Mouse (Mus musculus) midbrain, embryonic 11.5 days (tissue): ENCODE data around the gene Oat. TPM values are rescaled to one million over a fixed set of nuclear protein-coding genes. Genes with fewer than 3 reads are reported as not detected.

Source experiments
- ATAC-seq: fragments of 200-750 bp; cut with Nextera tagmentation; 2 replicates; pipeline ENCODE4 v1.8.0; 2017; ENCODE audit warnings: moderate TSS enrichment, moderate library complexity; ENCODE audit not compliant: low FRiP score
- DNase-seq: peaks from one replicate; pipeline ENCODE4 v3.0.0; 2015; ENCODE audit warnings: low spot score; ENCODE audit errors: missing footprints
- H3K27ac ChIP-seq: fragments of 300-500 bp; sonication (generic); 2 replicates; pipeline ENCODE4 v1.5.1; 2014; ENCODE audit warnings: low read depth, low read length
- H3K27me3 ChIP-seq: fragments of 300-500 bp; sonication (generic); 2 replicates; pipeline ENCODE4 v1.6.1; 2014; ENCODE audit warnings: mild to moderate bottlenecking, low read length, moderate library complexity, mixed read lengths; ENCODE audit not compliant: control insufficient read depth, insufficient read depth
- H3K36me3 ChIP-seq: fragments of 300-500 bp; sonication (generic); 2 replicates; pipeline ENCODE4 v1.6.1; 2014; ENCODE audit warnings: mild to moderate bottlenecking, low read length, moderate library complexity, mixed read lengths; ENCODE audit not compliant: control insufficient read depth, insufficient read depth
- H3K4me1 ChIP-seq: fragments of 300-500 bp; sonication (generic); 2 replicates; pipeline ENCODE4 v1.6.1; 2014; ENCODE audit warnings: low read length; ENCODE audit not compliant: control insufficient read depth, insufficient read depth
- H3K4me2 ChIP-seq: fragments of 300-500 bp; sonication (generic); 2 replicates; pipeline ENCODE4 v1.6.1; 2014; ENCODE audit warnings: mild to moderate bottlenecking, moderate library complexity
- H3K4me3 ChIP-seq: fragments of 300-500 bp; sonication (generic); 2 replicates; pipeline ENCODE4 v1.5.1; 2014; ENCODE audit warnings: low read depth, low read length
- H3K9ac ChIP-seq: fragments of 300-500 bp; sonication (generic); 2 replicates; pipeline ENCODE4 v1.6.1; 2014; ENCODE audit warnings: low read length
- H3K9me3 ChIP-seq: fragments of 300-500 bp; sonication (generic); 2 replicates; pipeline ENCODE4 v1.6.1; 2016; ENCODE audit warnings: low read length; ENCODE audit not compliant: control insufficient read depth
- WGBS: fragments of 180-500 bp; shearing (Covaris S2); extraction: QIAGEN DNeasy Blood & Tissue Kit; methylation state at CpG from one replicate; pipeline ENCODE4 v1.1.7; 2014; 5-methylcytosine and 5-hydroxymethylcytosine counted together
- polyA plus RNA-seq: library from polyadenylated mRNA; unstranded; fragments of >200 nt; fragmentation: Nextera tagmentation; extraction: Ambion mirVana; gene quantifications from 2 replicates; pipeline ENCODE4 v1.2.1, GENCODE M21; 2014

Gene Oat
- polyA plus RNA-seq, 1 experiment from 2014 or later = 145 TPM

GRCm38 (mm10) chr7:132576891-132577290 lies 693 bp upstream of the Oat start:
- Histone ChIP-seq H3K36me3 (no peaks in the 10 kb centered on the region), H3K27ac (no peak overlapping the region), H3K27me3 (peaks cover 2% of the 10 kb centered on the region; the same call in 1 of the 2 replicates), H3K4me1 (peaks cover 9% of the 10 kb centered on the region), H3K4me2 (peak overlapping the region; percentile 83; the same call in 1 of the 2 replicates), H3K4me3 (no peak overlapping the region), H3K9ac (no peak overlapping the region), H3K9me3 (no peaks in the 10 kb centered on the region)
- ATAC-seq (no peak), DNase-seq (no peak)
- 52% methylated on average over 4 of the region's 4 CpGs for WGBS

- WGBS = under 1% methylated on average over 13 of the region's 13 CpGs
Observed at GRCm38 (mm10) chr7:132575623-132576022, 575 bp downstream of the Oat start.

DNA sequence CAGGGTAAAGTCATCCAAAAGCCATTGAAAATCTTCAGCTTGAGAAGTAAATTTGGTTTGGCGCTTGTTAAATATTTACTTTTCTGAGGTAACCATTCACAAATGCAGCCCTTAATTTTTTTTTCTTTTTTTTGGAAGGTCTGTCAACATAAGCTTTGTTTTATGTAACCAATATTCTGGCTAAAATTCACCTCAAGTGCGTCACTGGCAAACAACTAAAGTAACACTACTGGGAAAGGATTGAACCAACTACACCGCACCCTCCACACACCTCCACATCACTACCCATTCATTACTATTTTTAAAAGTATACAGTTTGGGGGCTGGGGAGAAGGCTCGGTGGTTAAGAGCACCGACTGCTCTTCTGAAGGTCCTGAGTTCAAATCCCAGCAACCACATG lies 1.6 kb downstream of the Oat start:
- H3K4me3 ChIP-seq = no peak overlapping the region
- no peaks in the 10 kb centered on the region for H3K36me3 ChIP-seq
- ATAC-seq (no peak), DNase-seq (no peak)
- H3K4me2 ChIP-seq = no peak overlapping the region
- no peaks in the 10 kb centered on the region for H3K9me3 ChIP-seq
- 96% methylated on average over 5 of the region's 5 CpGs for WGBS
- H3K27ac ChIP-seq = no peak overlapping the region
- H3K27me3 ChIP-seq = peaks cover 2% of the 10 kb centered on the region; the same call in 1 of the 2 replicates
- H3K4me1 ChIP-seq = peaks cover 9% of the 10 kb centered on the region
- no peak overlapping the region for H3K9ac ChIP-seq

More at GRCm38 (mm10) chr7:132575623-132576022, 575 bp downstream of the Oat start:
- peak overlapping the region; percentile 73 for H3K4me3 ChIP-seq
- no peaks in the 10 kb centered on the region for H3K36me3 ChIP-seq
- peaks cover 9% of the 10 kb centered on the region for H3K4me1 ChIP-seq
- DNase-seq = peak; percentile 97
- H3K9me3 ChIP-seq = no peaks in the 10 kb centered on the region
- peaks cover 2% of the 10 kb centered on the region; the same call in 1 of the 2 replicates for H3K27me3 ChIP-seq
- peak; percentile 86 for ATAC-seq
- H3K4me2 ChIP-seq = peak overlapping the region; percentile 83
- peak overlapping the region; percentile 67 for H3K9ac ChIP-seq
- peak overlapping the region; percentile 58 for H3K27ac ChIP-seq

GRCm38 (mm10) chr7:132573205-132573604 lies 3.0 kb downstream of the Oat start:
- Histone ChIP-seq H3K4me2 (no peak overlapping the region; the same call in 1 of the 2 replicates), H3K27ac (peak overlapping the region; percentile 42), H3K27me3 (peaks cover 2% of the 10 kb centered on the region; the same call in 1 of the 2 replicates), H3K9me3 (no peaks in the 10 kb centered on the region), H3K4me3 (no peak overlapping the region), H3K36me3 (no peaks in the 10 kb centered on the region), H3K9ac (no peak overlapping the region), H3K4me1 (peaks cover 9% of the 10 kb centered on the region)
- ATAC-seq (no peak), DNase-seq (no peak)
- 56% methylated on average over 6 of the region's 6 CpGs for WGBS

GRCm38 (mm10) chr7:132572738-132573137 lies 3.5 kb downstream of the Oat start:
- whole genome bisulfite sequencing = 80% methylated on average over 3 of the region's 3 CpGs
- H3K4me2 ChIP-seq = no peak overlapping the region
- no peak overlapping the region for H3K4me3 ChIP-seq
- H3K9me3 ChIP-seq = no peaks in the 10 kb centered on the region
- no peak overlapping the region for H3K27ac ChIP-seq
- DNase-seq = no peak
- no peak for ATAC-seq
- H3K9ac ChIP-seq = no peak overlapping the region
- H3K27me3 ChIP-seq = peaks cover 2% of the 10 kb centered on the region; the same call in 1 of the 2 replicates
- no peaks in the 10 kb centered on the region for H3K36me3 ChIP-seq
- H3K4me1 ChIP-seq = peaks cover 9% of the 10 kb centered on the region

- Histone ChIP-seq H3K9ac (no peak overlapping the region), H3K27ac (no peak overlapping the region), H3K36me3 (no peaks in the 10 kb centered on the region), H3K27me3 (no peaks in the 10 kb centered on the region), H3K4me1 (peaks cover 9% of the 10 kb centered on the region), H3K4me2 (no peak overlapping the region), H3K4me3 (no peak overlapping the region), H3K9me3 (no peaks in the 10 kb centered on the region)
- DNase-seq (no peak), ATAC-seq (no peak)
- WGBS = 93% methylated on average over 8 of the region's 8 CpGs
Observed at GRCm38 (mm10) chr7:132571481-132571880, 4.7 kb downstream of the Oat start.

DNA sequence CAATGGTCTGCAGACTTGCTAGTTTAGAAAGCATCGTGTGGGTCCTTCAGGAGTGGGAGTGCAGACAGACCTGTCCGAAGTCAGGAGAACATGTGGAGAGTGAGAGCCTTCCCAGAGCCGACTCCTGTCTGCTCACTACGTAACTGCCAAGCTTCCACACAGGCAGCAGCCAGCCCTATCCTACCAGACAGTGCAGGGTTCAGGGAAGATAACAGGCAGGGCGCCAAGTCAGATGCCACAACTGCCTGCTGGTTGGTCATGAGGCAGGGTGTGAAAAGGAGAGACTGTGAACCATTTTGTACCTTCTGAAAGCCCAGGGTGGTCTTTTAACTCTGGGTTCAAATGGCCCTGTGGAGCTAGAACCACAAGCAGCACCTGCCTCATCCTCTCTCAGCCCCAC lies 6.1 kb downstream of the Oat start:
- Histone ChIP-seq H3K4me3 (no peak overlapping the region), H3K4me1 (peaks cover 5% of the 10 kb centered on the region), H3K9me3 (no peaks in the 10 kb centered on the region), H3K27me3 (no peaks in the 10 kb centered on the region), H3K4me2 (no peak overlapping the region), H3K27ac (no peak overlapping the region), H3K36me3 (no peaks in the 10 kb centered on the region), H3K9ac (no peak overlapping the region)
- WGBS = 88% methylated on average over 5 of the region's 5 CpGs
- ATAC-seq (no peak), DNase-seq (no peak)

DNA sequence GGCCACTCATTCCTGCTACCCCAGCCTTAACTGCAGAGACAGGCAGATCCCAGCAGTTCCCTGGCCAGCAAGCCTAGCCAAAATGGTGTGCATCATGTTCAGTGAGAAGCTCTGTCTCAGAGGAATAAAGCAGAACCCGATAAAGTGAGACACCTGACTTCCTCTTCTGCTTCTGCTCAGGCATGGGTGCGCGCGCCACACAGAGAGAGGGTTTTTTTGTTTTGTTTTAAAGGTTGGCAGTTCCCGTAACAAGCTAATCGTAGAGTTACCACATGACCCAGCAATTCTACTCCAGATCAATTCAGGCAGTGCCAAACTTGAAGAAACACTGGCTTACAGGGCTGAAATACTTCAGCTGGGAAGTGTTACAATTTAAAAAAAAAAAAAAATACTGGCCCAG lies 7.4 kb downstream of the Oat start:
- Histone ChIP-seq H3K4me2 (no peak overlapping the region), H3K27ac (no peak overlapping the region), H3K9me3 (no peaks in the 10 kb centered on the region), H3K27me3 (no peaks in the 10 kb centered on the region), H3K36me3 (no peaks in the 10 kb centered on the region), H3K4me3 (no peak overlapping the region), H3K9ac (no peak overlapping the region), H3K4me1 (peaks cover 4% of the 10 kb centered on the region; the same call in 1 of the 2 replicates)
- DNase-seq = no peak
- ATAC-seq = no peak
- WGBS = 93% methylated on average over 6 of the region's 6 CpGs

DNA sequence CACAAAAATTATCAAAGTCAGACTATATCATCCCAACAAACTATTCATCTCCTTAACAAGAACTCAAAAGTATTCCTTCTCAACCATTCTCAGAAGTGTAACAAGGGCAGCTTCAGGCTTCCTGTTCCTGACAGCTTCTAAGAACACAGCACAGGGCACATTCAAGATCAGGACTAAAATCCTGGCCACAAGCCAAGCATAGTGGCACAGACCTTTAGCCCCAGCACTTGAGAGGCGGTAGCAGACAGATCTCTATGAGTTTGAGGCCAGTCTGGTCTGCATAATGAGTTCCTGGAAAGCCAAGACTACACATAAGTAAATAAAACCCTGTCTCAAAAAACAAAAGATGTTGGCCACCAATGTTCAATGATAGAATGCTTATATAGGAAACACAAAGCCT lies 10.4 kb downstream of the Oat start:
- ATAC-seq = no peak
- 73% methylated on average over 1 of the region's 1 CpGs for WGBS
- DNase-seq = no peak
- Histone ChIP-seq H3K36me3 (peaks cover 5% of the 10 kb centered on the region; the same call in 1 of the 2 replicates), H3K4me3 (no peak overlapping the region), H3K27ac (no peak overlapping the region), H3K4me1 (no peaks in the 10 kb centered on the region), H3K27me3 (no peaks in the 10 kb centered on the region), H3K9me3 (no peaks in the 10 kb centered on the region), H3K4me2 (no peak overlapping the region), H3K9ac (no peak overlapping the region)
